Mouse (Mus musculus): Measurements from ENCODE around the gene Mterf4.

DNA sequence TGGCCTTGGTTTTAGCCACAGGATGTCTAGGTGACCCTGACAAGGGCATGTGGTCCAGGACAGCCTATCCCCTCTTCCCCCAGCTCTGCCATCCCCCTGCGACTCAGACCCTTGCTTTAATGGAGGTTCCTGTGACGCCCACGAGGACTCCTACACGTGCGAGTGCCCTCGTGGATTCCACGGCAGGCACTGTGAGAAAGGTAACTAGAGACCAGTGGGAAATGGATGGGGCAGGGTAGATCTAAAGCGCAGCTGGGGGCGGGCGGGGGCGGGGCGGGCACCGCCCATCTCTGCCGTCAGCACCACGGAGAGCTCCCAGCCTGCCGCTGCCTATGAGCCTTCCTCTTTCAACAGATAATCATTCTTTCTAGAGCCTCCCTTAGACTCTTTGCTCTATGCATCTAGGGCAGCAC is 33.3 kb downstream of the Mterf4 start:
- TF ChIP-seq CTCF (IDR thresholded peaks at IDR 0.05 in 2 of 3, conservative IDR thresholded peaks at IDR 0.05 in 1 of 3; ENCODE audit: control insufficient read depth in 1 of 3, insufficient read depth in 1 of 3, low read depth in 2 of 3, low read length in 3 of 3, poor library complexity in 1 of 3, severe bottlenecking in 1 of 3): 0 out of 6 replicates have a peak, but pooled peaks of 1 of the 3 experiments have one; percentile 0
- TF ChIP-seq NRF1 (IDR thresholded peaks at IDR 0.05; ENCODE audit: insufficient read depth, low read depth, low read length, poor library complexity, severe bottlenecking): no peak
- TF ChIP-seq MAX (IDR thresholded peaks at IDR 0.05; ENCODE audit: low read length): no peak
- no peak for TF ChIP-seq MEF2A (IDR thresholded peaks at IDR 0.05; ENCODE audit: extremely low read depth, insufficient replicate concordance, low read depth, low read length, poor library complexity, severe bottlenecking)
- no peak for TF ChIP-seq CHD2 (IDR thresholded peaks at IDR 0.05; ENCODE audit: low read length)
